Mouse (Mus musculus): ENCODE measurements around the gene Rad1. TPM values are rescaled to one million over a fixed set of nuclear protein-coding genes. Genes with fewer than 3 reads are reported as not detected.
"Not testable (repeated sequence)": the region's sequence is repeated elsewhere in the genome, so short reads cannot be mapped to it uniquely, and the experiment has no call there.

The Rad1 gene
- 10 to 100 TPM in 1 of 4 experiments, 1 to 10 TPM in 3; 7.7 to 10.3 (median 8.3) TPM for total RNA-seq (2022)

DNA sequence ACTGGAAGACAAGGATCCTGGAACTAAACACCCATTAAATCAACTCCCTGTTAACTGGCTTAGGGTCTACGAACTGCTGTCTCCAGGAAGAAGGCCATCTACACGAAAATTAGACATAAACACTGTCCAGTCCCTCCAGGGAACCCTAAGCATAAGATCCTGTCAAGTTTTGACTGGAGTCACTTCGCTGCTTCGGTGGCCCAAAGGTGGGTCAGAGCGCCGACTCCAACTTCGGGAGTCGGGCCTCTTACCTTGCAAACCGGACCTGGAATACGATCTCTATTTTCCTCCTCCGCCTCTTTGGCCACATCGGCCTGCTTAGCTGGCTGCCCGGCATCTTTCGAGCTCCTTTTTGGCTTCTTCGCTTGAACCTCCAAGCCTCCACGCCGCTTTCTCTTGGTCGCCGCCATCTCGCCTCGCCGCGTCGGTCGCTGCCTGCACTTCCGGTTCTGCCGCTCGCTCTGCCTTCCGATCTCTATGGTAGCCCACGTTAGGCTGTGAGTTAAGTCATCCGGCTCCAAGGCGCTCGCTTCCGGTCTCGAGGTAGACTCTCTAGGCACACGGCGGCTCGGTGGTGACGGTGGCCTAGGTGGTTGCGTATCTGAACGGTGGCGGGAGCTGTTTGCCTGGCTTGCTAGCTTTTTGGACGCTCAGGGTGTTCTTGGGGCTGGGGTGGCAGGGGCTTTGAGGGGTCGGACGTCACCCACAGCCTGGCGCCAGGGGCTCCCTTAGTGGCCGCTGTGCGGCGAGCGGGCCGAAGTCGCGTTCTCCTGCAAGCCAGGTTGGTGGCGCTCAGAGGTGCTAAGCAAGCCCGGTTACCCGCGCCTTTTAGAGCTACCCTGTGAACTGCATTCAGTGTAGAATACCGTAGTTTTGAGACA, at the start of gene Rad1, which contains the start of gene Brix1:
TSS of gene Rad1 (plus strand) at position 535 of the 881 bp plus-strand sequence.
TSS of gene Brix1 (minus strand) at position 464 of the 881 bp plus-strand sequence.
- peak; percentile 96 for DNase-seq (ENCODE audit: low spot score)

- no peak for DNase-seq (ENCODE audit: low spot score)
These were observed 48.9 kb upstream of the Rad1 start for GRCm38 (mm10) chr15:10436893-10437292.

- no peak for DNase-seq (ENCODE audit: low spot score)
These were observed 45.9 kb upstream of the Rad1 start for GRCm38 (mm10) chr15:10439963-10440362.

DNA sequence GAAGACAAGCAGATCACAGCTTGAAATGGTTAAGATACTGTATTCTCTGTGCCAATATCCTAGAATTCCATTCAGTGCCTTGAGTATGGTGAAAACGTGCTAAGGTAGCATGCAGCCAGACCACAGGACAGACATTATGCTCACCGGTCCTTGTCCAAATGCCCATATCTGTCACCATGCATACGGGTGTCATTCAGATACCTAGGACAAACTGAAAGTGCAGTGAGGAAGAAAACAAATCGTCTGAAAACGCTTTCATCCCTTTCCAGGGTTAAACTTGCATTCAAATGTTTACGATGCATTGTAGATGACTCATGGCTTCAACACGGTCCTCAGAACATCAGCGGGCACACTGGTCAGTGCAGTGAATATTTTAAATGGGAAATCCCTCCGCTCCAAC, 44.3 kb upstream of the Rad1 start:
- no peak for DNase-seq (ENCODE audit: low spot score)

DNA sequence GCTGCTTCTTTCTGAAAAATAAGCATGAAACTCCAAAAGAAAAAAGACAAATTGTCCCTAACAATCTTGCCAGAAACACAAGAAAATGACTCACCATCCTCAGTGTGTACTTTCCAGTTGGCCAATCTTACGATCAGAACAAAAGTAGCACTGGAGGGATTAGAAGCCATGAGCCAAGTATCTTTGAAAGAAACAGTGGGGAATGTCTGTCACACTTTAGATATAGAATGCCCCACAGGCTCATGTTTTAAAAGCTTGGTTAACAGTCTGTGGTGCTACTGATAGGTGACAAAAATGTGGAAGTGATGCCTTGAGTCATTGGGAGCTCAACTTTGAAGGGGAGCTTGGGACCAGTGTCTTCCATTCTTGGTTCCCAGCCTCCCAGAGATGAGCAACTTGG, 43.5 kb upstream of the Rad1 start:
- DNase-seq (ENCODE audit: low spot score) = peak; percentile 9

GRCm38 (mm10) chr15:10447102-10447501, 38.7 kb upstream of the Rad1 start:
- DNase-seq (ENCODE audit: low spot score) = no peak

- DNase-seq (ENCODE audit: low spot score) = no peak
These were observed 24.8 kb upstream of the Rad1 start for GRCm38 (mm10) chr15:10460986-10461385.

DNA sequence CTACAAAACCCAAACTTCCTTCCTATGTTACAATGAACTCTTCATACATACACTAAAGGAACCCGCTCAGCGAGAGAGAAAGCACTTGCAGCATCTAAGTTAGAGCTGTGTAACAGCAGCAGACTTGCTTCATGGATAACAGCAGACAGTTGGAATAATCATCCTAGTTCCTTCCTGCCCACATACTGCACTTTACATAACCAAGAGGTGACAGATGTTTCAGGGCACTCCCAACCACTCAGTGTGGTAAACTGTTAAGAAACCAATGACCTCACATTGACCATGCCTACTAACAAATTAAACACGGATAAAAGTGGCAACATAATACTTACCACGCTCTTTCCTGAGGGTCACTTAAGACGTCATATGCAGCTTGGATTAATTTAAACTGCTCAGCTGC, 22.3 kb upstream of the Rad1 start:
- DNase-seq (ENCODE audit: low spot score) = no peak

DNA sequence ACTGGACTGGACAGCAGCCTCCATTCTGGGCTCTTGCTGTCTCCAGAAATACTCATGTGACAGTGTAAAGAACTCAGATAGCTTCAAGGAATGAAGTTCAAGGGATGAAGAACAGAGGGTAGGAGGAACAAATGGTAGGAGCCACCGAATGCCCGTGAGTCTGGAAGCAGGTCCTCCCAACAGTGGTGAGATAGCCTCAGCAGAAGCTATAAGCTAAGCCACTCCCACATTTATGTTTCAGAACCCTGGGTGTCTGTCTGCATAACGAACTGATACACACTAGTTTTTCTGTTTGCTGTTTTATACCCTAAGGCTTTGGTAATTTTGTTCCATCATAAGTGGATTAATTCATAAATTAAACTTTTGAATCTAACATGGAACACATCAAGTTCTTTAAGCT, 21.1 kb upstream of the Rad1 start:
- no peak for DNase-seq (ENCODE audit: low spot score)

- no peak for DNase-seq (ENCODE audit: low spot score)
These were observed 17.1 kb upstream of the Rad1 start for GRCm38 (mm10) chr15:10468761-10469160.

- peak; percentile 6 for DNase-seq (ENCODE audit: low spot score)
These were observed 16.1 kb upstream of the Rad1 start for GRCm38 (mm10) chr15:10469641-10470150.

- peak; percentile 83 for DNase-seq (ENCODE audit: low spot score)
These were observed 15.5 kb upstream of the Rad1 start, which contains the start of gene Dnajc21 for GRCm38 (mm10) chr15:10470151-10470831. Dnajc21 (minus strand) TSS chr15:10470516.

GRCm38 (mm10) chr15:10470941-10471340, 14.9 kb upstream of the Rad1 start:
- no peak for DNase-seq (ENCODE audit: low spot score)

DNA sequence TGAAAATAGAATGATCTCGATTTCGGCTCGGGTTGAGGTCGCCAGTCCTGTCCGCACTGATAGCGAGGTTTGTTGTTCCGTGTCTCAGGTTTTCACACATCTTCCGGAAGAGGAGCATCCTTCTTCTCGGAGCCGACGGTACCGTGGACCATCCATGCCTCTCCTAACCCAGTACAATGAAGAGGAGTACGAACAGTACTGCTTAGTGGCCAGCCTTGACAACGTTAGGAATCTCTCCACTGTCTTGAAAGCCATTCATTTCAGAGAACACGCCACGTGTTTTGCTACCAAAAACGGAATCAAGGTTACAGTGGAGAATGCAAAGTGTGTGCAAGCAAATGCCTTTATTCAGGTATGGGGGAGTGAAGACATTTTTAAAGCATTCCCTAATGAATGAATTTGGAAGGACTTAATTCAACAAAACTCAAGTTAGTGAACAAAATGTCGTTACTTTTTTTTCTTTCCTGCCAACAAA, 584 bp downstream of the Rad1 start:
- no peak for DNase-seq (ENCODE audit: low spot score)

DNA sequence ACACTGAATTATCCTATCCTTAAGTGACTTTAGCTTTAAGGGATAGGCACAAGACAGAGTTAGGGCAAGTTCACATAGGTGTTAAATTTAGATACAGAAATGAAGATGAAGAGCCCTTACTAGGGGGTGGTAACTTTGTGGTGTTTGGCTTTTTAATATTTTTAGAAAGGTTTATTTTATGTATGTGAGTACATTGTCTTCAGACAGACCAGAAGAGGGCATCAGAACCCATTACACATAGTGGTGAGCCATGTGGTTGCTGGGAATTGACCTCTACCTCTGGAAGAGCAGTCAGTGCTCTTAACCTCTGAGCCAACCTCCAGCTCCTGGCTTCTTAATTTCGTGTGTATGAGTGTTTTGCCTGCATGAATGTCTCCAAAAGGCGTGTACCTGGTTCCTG, 1.4 kb downstream of the Rad1 start:
- DNase-seq (ENCODE audit: low spot score) = no peak

DNA sequence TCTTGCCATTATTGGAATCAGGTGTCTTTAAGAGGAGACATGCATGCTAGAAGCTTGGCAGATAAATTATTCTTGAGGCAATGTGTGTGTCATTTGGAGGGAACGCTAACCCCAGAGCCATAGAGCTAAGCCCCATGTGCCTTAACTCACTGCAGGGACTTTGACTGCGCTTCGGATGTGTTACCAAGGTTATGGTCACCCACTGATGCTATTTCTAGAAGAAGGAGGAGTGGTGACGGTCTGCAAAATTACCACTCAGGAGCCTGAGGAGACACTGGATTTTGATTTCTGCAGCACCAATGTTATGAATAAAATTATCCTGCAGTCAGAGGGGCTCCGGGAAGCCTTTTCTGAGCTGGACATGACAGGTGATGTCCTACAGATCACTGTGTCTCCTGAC, 4.3 kb downstream of the Rad1 start:
- no peak for DNase-seq (ENCODE audit: low spot score)

DNA sequence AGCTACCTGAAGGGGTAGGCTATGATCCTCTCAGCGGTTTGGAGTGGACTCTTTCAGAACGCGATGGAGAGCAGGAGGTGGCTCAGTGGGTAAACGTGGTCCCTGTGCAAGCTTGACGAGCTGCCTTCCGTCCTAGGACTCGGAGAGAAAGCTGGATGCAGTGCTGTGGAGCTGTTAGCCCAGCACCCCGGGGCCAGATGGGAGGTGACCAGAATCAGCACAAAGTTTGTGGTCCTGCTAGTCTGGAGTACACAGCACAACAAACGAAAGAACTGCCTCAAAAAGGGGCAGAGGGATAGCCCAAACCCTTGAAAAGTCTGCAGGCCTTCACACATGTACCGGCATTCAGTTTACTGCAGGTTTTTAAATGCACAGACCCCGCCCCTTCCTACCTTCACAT, 10.1 kb downstream of the Rad1 start:
- no peak for DNase-seq (ENCODE audit: low spot score)

- DNase-seq (ENCODE audit: low spot score) = not testable (repeated sequence)
These were observed 10.9 kb downstream of the Rad1 start for GRCm38 (mm10) chr15:10496696-10497095.

- no peak for DNase-seq (ENCODE audit: low spot score)
These were observed 13.8 kb downstream of the Rad1 start for GRCm38 (mm10) chr15:10499593-10499992.

DNA sequence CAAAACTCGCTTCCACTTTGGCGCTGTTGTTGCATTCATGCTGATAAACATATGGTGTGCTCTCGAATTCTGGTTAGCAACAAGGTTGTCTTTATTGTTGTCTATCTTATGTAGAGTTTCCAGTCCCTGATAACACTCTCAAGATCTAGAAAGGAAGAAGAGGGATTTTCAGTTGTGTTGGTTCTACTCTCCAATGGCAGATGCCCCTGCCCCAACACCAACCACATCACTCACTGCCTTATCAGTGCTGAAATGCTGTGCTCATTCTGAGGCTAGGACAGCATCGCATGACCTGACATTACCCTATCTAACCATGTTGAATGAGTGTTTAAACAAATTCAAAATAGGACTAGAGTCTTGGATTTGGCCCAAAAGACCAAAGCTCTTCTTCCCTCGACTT, 14.2 kb downstream of the Rad1 start:
- DNase-seq (ENCODE audit: low spot score) = no peak

DNA sequence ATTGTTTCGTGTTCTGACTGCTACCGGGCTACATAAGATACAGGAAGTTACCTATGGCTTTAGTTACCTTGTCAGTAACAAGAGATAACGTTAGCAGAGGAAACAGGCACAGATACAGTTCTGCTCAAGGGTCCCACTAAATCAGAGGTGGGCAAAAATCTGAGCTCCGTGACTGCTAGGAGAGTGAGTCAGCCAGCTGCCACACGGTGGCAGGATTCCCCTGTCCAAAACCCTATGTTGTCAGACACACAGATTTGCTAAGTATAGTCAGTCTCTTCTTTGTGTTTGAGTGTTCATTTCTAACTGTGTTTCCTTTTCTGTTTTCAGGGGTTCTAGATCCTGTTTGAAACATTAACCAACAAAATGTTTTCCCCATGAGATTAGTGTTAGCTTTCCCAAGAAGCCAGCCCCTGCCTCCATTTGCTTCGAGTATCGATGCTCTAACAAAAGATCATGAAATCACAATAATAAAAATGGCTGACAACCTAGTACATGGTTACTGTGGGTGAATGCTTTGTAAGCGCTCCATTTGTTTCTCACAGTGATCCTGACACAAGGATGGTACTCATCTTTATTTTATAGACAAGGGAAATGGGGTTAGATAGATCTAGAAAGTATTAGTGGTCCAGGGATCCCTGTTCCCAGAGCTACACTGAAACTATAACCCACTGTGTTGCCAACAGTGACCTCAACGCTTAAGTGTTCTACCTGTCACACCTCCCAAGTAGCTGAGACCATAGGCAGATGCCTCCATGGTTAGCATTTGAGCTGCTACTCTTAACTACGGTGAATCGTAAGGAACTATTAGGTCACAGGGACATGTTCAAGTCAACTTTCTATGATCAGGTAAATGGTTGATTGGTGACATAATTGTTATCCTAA, 15.3 kb downstream of the Rad1 start:
- DNase-seq (ENCODE audit: low spot score) = peak; percentile 10
